Mouse (Mus musculus): Measurements from ENCODE around the gene Dad1. TPM values are rescaled to one million over a fixed set of nuclear protein-coding genes. Genes with fewer than 3 reads are reported as not detected.

Gene Dad1
- total and polyA plus RNA-seq, 3 experiments = 17.0 to 226 (median 115) TPM

DNA sequence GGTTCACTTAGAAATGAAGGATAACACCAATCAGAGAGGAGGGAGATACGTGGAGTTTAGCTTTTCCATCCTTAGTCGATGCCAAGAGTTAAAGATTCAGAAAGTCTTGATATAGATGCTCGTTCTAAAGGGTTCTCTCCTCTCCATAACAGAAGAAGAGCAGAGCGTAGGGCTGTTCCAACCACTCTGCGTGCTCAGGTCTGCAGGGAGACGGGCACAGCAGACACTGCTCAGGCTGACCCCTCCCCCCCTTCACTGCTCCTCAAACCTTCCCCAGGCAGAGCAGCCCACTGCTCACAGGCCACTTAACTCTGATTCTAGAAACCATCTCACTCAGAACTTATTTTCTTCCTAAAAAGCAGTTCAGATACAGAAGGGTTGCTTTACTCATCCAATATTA is 45.2 kb downstream of the Dad1 start:
- TF ChIP-seq GATA2 (IDR thresholded peaks at IDR 0.05; ENCODE audit: borderline replicate concordance, low read depth, low read length) (no peak), GATA1 (IDR thresholded peaks at IDR 0.05; ENCODE audit: borderline replicate concordance, low read length) (no peak), TAL1 (conservative IDR thresholded peaks at IDR 0.05; ENCODE audit: low read depth, low read length) (no peak), CTCF (IDR thresholded peaks at IDR 0.05; ENCODE audit: low read depth, low read length) (no peak), POLR2AphosphoS5 (IDR thresholded peaks at IDR 0.05; ENCODE audit: insufficient replicate concordance, low read depth, low read length) (no peak)
- Histone ChIP-seq H3K4me1 (ENCODE audit: insufficient read depth, low read depth, low read length) (peaks cover 41% of the 10 kb centered on the region), H3K4me3 (ENCODE audit: low read depth, low read length) (no peak overlapping the region), H3K27me3 (ENCODE audit: insufficient read depth, low read length) (peaks cover 65% of the 10 kb centered on the region), H3K36me3 (replicated peaks) (no peaks in the 10 kb centered on the region), H3K9me3 (replicated peaks) (no peaks in the 10 kb centered on the region)
- DNase-seq (ENCODE audit: low spot score) = no peak
- ATAC-seq (ENCODE audit: extremely low read depth, insufficient number of reproducible peaks, low FRiP score, poor library complexity, severe bottlenecking) = no peak

- H3K27me3 ChIP-seq (ENCODE audit: insufficient read depth, low read length) = peaks cover 61% of the 10 kb centered on the region
- H3K4me3 ChIP-seq (ENCODE audit: low read depth, low read length) = no peak overlapping the region
- no peaks in the 10 kb centered on the region for H3K9me3 ChIP-seq (replicated peaks)
- no peak for DNase-seq (ENCODE audit: low spot score)
- no peak for ATAC-seq (ENCODE audit: extremely low read depth, insufficient number of reproducible peaks, low FRiP score, poor library complexity, severe bottlenecking)
- TF ChIP-seq GATA1 (IDR thresholded peaks at IDR 0.05; ENCODE audit: borderline replicate concordance, low read length) = no peak
- TF ChIP-seq CTCF (IDR thresholded peaks at IDR 0.05; ENCODE audit: low read depth, low read length) = no peak
- no peak for TF ChIP-seq GATA2 (IDR thresholded peaks at IDR 0.05; ENCODE audit: borderline replicate concordance, low read depth, low read length)
- no peak for TF ChIP-seq TAL1 (conservative IDR thresholded peaks at IDR 0.05; ENCODE audit: low read depth, low read length)
- TF ChIP-seq POLR2AphosphoS5 (IDR thresholded peaks at IDR 0.05; ENCODE audit: insufficient replicate concordance, low read depth, low read length) = no peak
- peaks cover 49% of the 10 kb centered on the region for H3K4me1 ChIP-seq (ENCODE audit: insufficient read depth, low read depth, low read length)
- no peaks in the 10 kb centered on the region for H3K36me3 ChIP-seq (replicated peaks)
Measured at GRCm38 (mm10) chr14:54207924-54208323, 46.0 kb downstream of the Dad1 start.

DNA sequence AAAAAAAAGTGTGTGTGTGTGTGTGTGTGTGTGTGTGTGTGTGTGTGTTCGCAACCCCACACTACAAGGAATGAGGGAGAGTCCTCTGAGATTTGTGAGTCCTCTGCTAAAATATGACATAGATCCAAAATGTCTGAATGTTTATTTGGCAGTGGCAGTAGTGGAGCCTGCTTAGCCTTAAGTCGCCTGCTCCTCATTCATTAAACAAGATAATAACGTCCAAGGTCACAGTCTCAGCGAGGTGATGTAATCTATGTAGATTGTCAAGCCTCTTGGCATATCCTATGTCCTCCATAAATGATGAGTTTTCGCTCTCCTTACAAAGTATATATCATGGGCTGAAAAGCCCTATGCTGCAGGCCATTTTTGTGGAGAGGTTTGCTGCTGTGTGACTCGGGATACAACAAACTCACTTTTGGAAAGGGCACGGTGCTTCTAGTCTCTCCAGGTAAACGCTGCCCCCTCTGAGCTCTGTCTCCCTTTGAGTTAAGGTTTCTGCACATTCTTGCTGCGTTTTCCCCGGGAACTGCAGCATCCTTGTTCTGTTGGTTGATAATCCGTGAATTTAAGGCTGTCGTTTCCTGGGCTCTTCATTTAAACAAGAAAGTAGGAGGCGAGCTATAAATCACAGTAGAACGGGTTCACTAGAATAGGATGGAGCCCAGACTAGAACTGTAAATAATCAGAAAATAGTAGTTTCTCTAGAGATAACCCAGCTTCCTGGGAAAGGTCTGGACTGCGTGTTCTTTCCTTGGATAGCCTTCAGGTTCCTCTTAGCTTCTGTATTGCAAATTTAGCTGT is 47.0 kb downstream of the Dad1 start:
- Histone ChIP-seq H3K4me3 (ENCODE audit: low read depth, low read length) (no peak overlapping the region), H3K36me3 (replicated peaks) (no peaks in the 10 kb centered on the region), H3K27me3 (ENCODE audit: insufficient read depth, low read length) (peaks cover 56% of the 10 kb centered on the region), H3K9me3 (replicated peaks) (no peaks in the 10 kb centered on the region), H3K4me1 (ENCODE audit: insufficient read depth, low read depth, low read length) (peaks cover 48% of the 10 kb centered on the region)
- DNase-seq (ENCODE audit: low spot score) (no peak), ATAC-seq (ENCODE audit: extremely low read depth, insufficient number of reproducible peaks, low FRiP score, poor library complexity, severe bottlenecking) (no peak)
- TF ChIP-seq GATA1 (IDR thresholded peaks at IDR 0.05; ENCODE audit: borderline replicate concordance, low read length) (no peak), CTCF (IDR thresholded peaks at IDR 0.05; ENCODE audit: low read depth, low read length) (no peak), POLR2AphosphoS5 (IDR thresholded peaks at IDR 0.05; ENCODE audit: insufficient replicate concordance, low read depth, low read length) (no peak), GATA2 (IDR thresholded peaks at IDR 0.05; ENCODE audit: borderline replicate concordance, low read depth, low read length) (no peak), TAL1 (conservative IDR thresholded peaks at IDR 0.05; ENCODE audit: low read depth, low read length) (no peak)

- H3K4me1 ChIP-seq (ENCODE audit: insufficient read depth, low read depth, low read length) = peaks cover 41% of the 10 kb centered on the region
- H3K36me3 ChIP-seq (replicated peaks) = no peaks in the 10 kb centered on the region
Measured at GRCm38 (mm10) chr14:54206309-54206708, 47.6 kb downstream of the Dad1 start.

DNA sequence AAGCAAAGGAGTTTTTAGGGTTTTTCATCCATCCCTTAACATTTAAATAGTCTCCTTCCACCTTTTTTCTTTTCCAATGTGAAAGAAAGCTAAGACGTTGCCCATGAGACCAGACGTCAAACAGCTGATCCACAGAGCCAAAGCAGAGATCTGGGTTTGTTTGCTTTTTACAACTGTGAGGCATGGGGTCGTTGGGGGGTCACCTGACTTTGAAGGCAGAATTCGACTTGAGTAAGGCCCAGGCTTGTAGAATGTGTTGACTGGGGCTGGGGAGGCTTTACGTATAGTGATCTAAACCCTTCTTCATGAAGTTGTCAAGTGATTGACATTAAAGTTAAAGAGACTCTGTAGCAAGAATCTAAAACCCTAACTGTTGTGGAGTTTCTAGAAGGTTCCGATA is 48.0 kb downstream of the Dad1 start:
- Histone ChIP-seq H3K36me3 (replicated peaks) (no peaks in the 10 kb centered on the region), H3K4me1 (ENCODE audit: insufficient read depth, low read depth, low read length) (peaks cover 37% of the 10 kb centered on the region), H3K9me3 (replicated peaks) (no peaks in the 10 kb centered on the region), H3K4me3 (ENCODE audit: low read depth, low read length) (no peak overlapping the region), H3K27me3 (ENCODE audit: insufficient read depth, low read length) (peaks cover 54% of the 10 kb centered on the region)
- no peak for DNase-seq (ENCODE audit: low spot score)
- ATAC-seq (ENCODE audit: extremely low read depth, insufficient number of reproducible peaks, low FRiP score, poor library complexity, severe bottlenecking) = no peak
- TF ChIP-seq GATA1 (IDR thresholded peaks at IDR 0.05; ENCODE audit: borderline replicate concordance, low read length) (no peak), POLR2AphosphoS5 (IDR thresholded peaks at IDR 0.05; ENCODE audit: insufficient replicate concordance, low read depth, low read length) (no peak), TAL1 (conservative IDR thresholded peaks at IDR 0.05; ENCODE audit: low read depth, low read length) (no peak), GATA2 (IDR thresholded peaks at IDR 0.05; ENCODE audit: borderline replicate concordance, low read depth, low read length) (no peak), CTCF (IDR thresholded peaks at IDR 0.05; ENCODE audit: low read depth, low read length) (no peak)

More at GRCm38 (mm10) chr14:54206309-54206708, 47.6 kb downstream of the Dad1 start:
- Histone ChIP-seq H3K4me3 (ENCODE audit: low read depth, low read length) (no peak overlapping the region), H3K27me3 (ENCODE audit: insufficient read depth, low read length) (peaks cover 54% of the 10 kb centered on the region), H3K9me3 (replicated peaks) (no peaks in the 10 kb centered on the region)
- DNase-seq (ENCODE audit: low spot score) = no peak
- no peak for ATAC-seq (ENCODE audit: extremely low read depth, insufficient number of reproducible peaks, low FRiP score, poor library complexity, severe bottlenecking)
- TF ChIP-seq CTCF (IDR thresholded peaks at IDR 0.05; ENCODE audit: low read depth, low read length) (no peak), GATA2 (IDR thresholded peaks at IDR 0.05; ENCODE audit: borderline replicate concordance, low read depth, low read length) (no peak), GATA1 (IDR thresholded peaks at IDR 0.05; ENCODE audit: borderline replicate concordance, low read length) (no peak), TAL1 (conservative IDR thresholded peaks at IDR 0.05; ENCODE audit: low read depth, low read length) (no peak), POLR2AphosphoS5 (IDR thresholded peaks at IDR 0.05; ENCODE audit: insufficient replicate concordance, low read depth, low read length) (no peak)

GRCm38 (mm10) chr14:54204786-54205185 is 49.1 kb downstream of the Dad1 start:
- ATAC-seq (ENCODE audit: extremely low read depth, insufficient number of reproducible peaks, low FRiP score, poor library complexity, severe bottlenecking) = no peak
- peaks cover 36% of the 10 kb centered on the region for H3K4me1 ChIP-seq (ENCODE audit: insufficient read depth, low read depth, low read length)
- no peaks in the 10 kb centered on the region for H3K9me3 ChIP-seq (replicated peaks)
- no peaks in the 10 kb centered on the region for H3K36me3 ChIP-seq (replicated peaks)
- DNase-seq (ENCODE audit: low spot score) = no peak
- peaks cover 58% of the 10 kb centered on the region for H3K27me3 ChIP-seq (ENCODE audit: insufficient read depth, low read length)
- TF ChIP-seq GATA1 (IDR thresholded peaks at IDR 0.05; ENCODE audit: borderline replicate concordance, low read length) = no peak
- TF ChIP-seq CTCF (IDR thresholded peaks at IDR 0.05; ENCODE audit: low read depth, low read length) = no peak
- no peak for TF ChIP-seq TAL1 (conservative IDR thresholded peaks at IDR 0.05; ENCODE audit: low read depth, low read length)
- no peak for TF ChIP-seq POLR2AphosphoS5 (IDR thresholded peaks at IDR 0.05; ENCODE audit: insufficient replicate concordance, low read depth, low read length)
- no peak for TF ChIP-seq GATA2 (IDR thresholded peaks at IDR 0.05; ENCODE audit: borderline replicate concordance, low read depth, low read length)
- H3K4me3 ChIP-seq (ENCODE audit: low read depth, low read length) = peak overlapping the region; percentile 27; the same call in 1 of the 2 replicates

All from G1E (cell line).